Mouse (Mus musculus): ENCODE measurements around the gene Scrn2.

GRCm38 (mm10) chr11:97019345-97019708 is 10.4 kb upstream of the Scrn2 start:
- TF ChIP-seq CTCF (IDR thresholded peaks at IDR 0.05; ENCODE audit: low read depth) (no peak), EP300 (IDR thresholded peaks at IDR 0.05; ENCODE audit: low read depth) (no peak)

Data from liver, postnatal 0 days (tissue).